Mouse (Mus musculus) CD4-positive naive resting alpha-beta T cell, adult 76 days (primary cell): Measurements from ENCODE around the gene Bmpr2. TPM values are rescaled to one million over a fixed set of nuclear protein-coding genes. Genes with fewer than 3 reads are reported as not detected.

Experiments used
- total RNA-seq: library from RNA; stranded (reverse); gene quantifications from one replicate; pipeline ENCODE4 v1.2.4, GENCODE M21; 2023

Bmpr2 gene
- total RNA-seq = 2.8 TPM

GRCm38 (mm10) chr1:59763164-59763768 is at the start of gene Bmpr2:
Gene Bmpr2 (plus strand): TSS chr1:59763400.

GRCm38 (mm10) chr1:59912413-59913157 is 149.4 kb downstream of the Bmpr2 start, which contains the start of gene Fam117b:
Gene Fam117b (plus strand): TSS chr1:59913006.

Other genes with a start within 250 kb of the Bmpr2 start
- gene Gm973, start 247.1 kb upstream of the Bmpr2 start, total RNA-seq = 8.6 TPM
- 119 TPM for gene Sumo1, start 92.6 kb upstream of the Bmpr2 start, total RNA-seq
- 210 TPM for gene Nop58, start 78.4 kb upstream of the Bmpr2 start, total RNA-seq
- gene Fam117b, start 149.6 kb downstream of the Bmpr2 start, total RNA-seq = 75.9 TPM